Mouse (Mus musculus): Measurements from ENCODE around the gene Dynlrb1. TPM values are rescaled to one million over a fixed set of nuclear protein-coding genes. Genes with fewer than 3 reads are reported as not detected.

Gene Dynlrb1
- total RNA-seq, 2 experiments from 2014 or later, result 283 to 297 TPM

DNA sequence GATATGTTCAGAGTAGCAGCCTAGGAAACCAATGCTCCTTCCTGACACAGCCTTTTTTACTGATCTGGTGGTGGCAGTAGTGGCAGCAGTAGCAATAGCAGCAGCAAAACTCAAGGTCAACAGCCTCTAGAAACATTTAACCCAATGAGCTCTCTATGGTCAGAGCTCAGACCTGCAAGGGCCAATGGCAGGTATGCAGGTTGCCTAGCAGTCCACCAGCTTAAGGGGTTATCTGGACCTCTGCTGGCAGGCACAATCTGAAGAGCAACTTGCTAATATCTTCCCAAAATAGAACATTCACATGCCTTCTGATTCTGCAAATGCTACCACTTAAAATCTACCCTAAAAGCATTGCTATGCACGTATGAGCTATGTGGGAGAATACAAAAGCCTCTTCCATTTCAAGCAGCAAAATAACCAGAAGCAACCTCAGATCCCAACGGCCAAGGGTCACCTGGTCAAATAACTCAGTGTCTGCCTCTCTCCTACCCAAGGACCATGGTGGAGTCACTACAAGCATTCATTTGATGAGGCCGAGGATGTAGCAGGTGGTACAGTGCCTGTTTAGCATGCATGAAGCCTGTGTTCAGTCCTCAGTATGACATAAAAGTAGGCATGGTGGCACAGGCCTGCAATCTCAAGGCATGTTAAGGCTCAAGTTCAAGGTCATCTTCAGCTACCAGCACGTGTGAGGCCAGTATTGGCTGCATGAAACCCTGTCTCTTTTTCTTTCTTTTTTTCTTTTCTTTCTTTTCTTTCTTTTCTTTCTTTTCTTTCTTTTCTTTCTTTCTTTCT, 51.3 kb downstream of the Dynlrb1 start:
- H3K4me3 ChIP-seq, result no peak overlapping the region

DNA sequence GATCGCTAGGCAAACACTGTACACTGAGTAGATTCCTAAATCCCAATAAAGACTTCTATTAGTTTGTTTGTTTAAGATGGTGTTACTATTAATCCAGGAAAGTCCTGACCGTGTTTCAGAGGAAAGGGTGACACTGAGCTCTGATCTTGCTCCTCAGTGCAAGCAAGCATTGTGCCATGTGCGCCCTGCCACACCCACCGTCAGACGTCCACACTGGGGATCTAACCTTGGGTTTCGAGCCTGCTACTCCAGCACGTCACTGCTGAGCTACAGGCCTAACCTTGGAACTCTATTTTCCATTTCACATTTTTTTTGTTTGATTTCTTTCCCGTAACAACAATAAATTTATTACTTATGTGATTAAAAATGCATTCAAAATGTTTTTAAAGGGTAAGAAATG, 53.7 kb downstream of the Dynlrb1 start:
- no peak for TF ChIP-seq CTCF (conservative IDR thresholded peaks at IDR 0.05)
- DNase-seq (ENCODE audit: low spot score in 2 of 2), result no peak
- Histone ChIP-seq H3K4me3 (no peak overlapping the region), H3K27ac (no peak overlapping the region)

More for the DNA sequence above, 51.3 kb downstream of the Dynlrb1 start:
- 0 out of 2 replicates have a peak overlapping the region, but pooled peaks have one; percentile 1 for H3K27ac ChIP-seq
- no peak for TF ChIP-seq CTCF (conservative IDR thresholded peaks at IDR 0.05)
- no peak for DNase-seq (ENCODE audit: low spot score in 2 of 2)

GRCm38 (mm10) chr2:155293382-155293781, 57.0 kb downstream of the Dynlrb1 start:
- no peak overlapping the region for H3K27ac ChIP-seq
- DNase-seq (ENCODE audit: low spot score in 2 of 2), result no peak
- TF ChIP-seq CTCF (conservative IDR thresholded peaks at IDR 0.05), result no peak
- no peak overlapping the region for H3K4me3 ChIP-seq

DNA sequence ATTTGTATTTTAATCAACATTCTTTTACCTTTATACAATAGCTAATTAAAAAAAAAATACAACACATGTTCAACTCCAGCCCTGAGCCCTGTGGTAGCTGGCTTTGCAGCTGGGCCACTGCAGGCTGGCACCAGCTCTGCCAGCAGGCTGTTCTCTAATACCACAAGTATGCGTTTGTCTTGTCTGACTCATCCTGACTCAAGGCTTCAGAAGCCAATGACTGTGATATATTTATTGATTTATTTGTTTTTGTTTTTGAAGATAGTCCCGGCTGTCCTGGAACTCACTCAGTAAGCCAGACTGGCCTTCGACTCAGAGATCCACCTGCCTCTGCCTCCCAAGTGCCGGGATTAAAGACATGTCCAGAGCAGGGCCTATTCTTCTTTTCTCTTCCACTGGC, 57.6 kb downstream of the Dynlrb1 start:
- no peak for DNase-seq (ENCODE audit: low spot score in 2 of 2)
- H3K27ac ChIP-seq, result no peak overlapping the region
- TF ChIP-seq CTCF (conservative IDR thresholded peaks at IDR 0.05), result peak; percentile 45
- H3K4me3 ChIP-seq, result no peak overlapping the region

DNA sequence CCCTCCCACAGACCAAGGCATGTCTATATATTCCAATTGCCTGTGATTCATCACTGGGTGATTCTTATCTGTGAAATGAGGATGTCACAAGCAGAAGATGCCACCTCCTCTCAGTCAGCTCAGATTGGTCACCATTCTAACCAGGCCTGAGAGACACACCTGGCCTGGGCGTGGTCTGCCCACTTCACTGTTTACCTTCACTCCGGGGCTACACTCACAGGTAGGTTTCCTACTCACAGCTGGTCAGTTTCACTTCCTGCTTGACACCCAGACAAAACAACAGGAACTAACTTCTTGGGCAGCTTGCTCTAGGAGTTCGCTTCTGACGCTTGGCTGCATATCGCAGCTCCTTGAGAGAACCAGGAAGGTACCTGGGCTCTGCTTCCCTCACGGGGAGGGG, 59.1 kb downstream of the Dynlrb1 start:
- no peak for TF ChIP-seq CTCF (conservative IDR thresholded peaks at IDR 0.05)
- no peak for DNase-seq (ENCODE audit: low spot score in 2 of 2)
- Histone ChIP-seq H3K27ac (no peak overlapping the region), H3K4me3 (no peak overlapping the region)

- no peak for TF ChIP-seq CTCF (conservative IDR thresholded peaks at IDR 0.05)
- DNase-seq (ENCODE audit: low spot score in 2 of 2), result no peak
- Histone ChIP-seq H3K27ac (peak overlapping the region; percentile 33), H3K4me3 (no peak overlapping the region)
Measured at GRCm38 (mm10) chr2:155299563-155299962, 63.2 kb downstream of the Dynlrb1 start.

Other genes starting within 250 kb of the Dynlrb1 start
- gene Gm14226, start 218.3 kb upstream of the Dynlrb1 start, total RNA-seq (2021), result under 1 TPM; 0.15 to 0.17 TPM
- 10 to 100 TPM; 14.6 to 16.2 TPM for gene Ahcy, start 162.0 kb upstream of the Dynlrb1 start, total RNA-seq (2021)
- 10 to 100 TPM; 58.7 to 60.1 TPM for gene Itch, start 103.0 kb upstream of the Dynlrb1 start, total RNA-seq (2021)
- gene Map1lc3a, start 39.8 kb downstream of the Dynlrb1 start, total RNA-seq (2021), result 100 to 1,000 TPM; 215 to 248 TPM
- gene Pigu, start 120.9 kb downstream of the Dynlrb1 start, total RNA-seq (2021), result 10 to 100 TPM; 26.3 to 26.6 TPM
- 100 to 1,000 TPM; 109 to 111 TPM for gene Trp53inp2, start 144.5 kb downstream of the Dynlrb1 start, total RNA-seq (2021)
- gene Ncoa6, start 237.4 kb downstream of the Dynlrb1 start, total RNA-seq (2021), result 10 to 100 TPM; 70.4 to 76.3 TPM

All from layer of hippocampus, adult 2 months (tissue).